Mouse (Mus musculus): ENCODE data around the gene Ccdc9.

- no peak for TF ChIP-seq CTCF (IDR thresholded peaks at IDR 0.05; ENCODE audit: borderline replicate concordance, insufficient read depth, low read depth, low read length)
- TF ChIP-seq POLR2A (IDR thresholded peaks at IDR 0.05; ENCODE audit: borderline replicate concordance, insufficient read depth, low read length), result no peak
Measured at GRCm38 (mm10) chr7:16311453-16312004, 24.9 kb upstream of the Ccdc9 start.
